Mouse (Mus musculus): ENCODE measurements around the gene Lamb1.

Lamb1 gene

GRCm38 (mm10) chr12:31289046-31289445 is 24.0 kb downstream of the Lamb1 start:
- no peak for DNase-seq (ENCODE audit: low spot score)

- DNase-seq (ENCODE audit: low spot score): no peak
Measured at GRCm38 (mm10) chr12:31290951-31291350, 25.9 kb downstream of the Lamb1 start.

GRCm38 (mm10) chr12:31293361-31294142 is 28.5 kb downstream of the Lamb1 start:
- DNase-seq (ENCODE audit: low spot score): no peak

- DNase-seq (ENCODE audit: low spot score): no peak
Measured at GRCm38 (mm10) chr12:31294526-31294925, 29.5 kb downstream of the Lamb1 start.

- no peak for DNase-seq (ENCODE audit: low spot score)
Measured at GRCm38 (mm10) chr12:31294996-31295395, 30.0 kb downstream of the Lamb1 start.

- DNase-seq (ENCODE audit: low spot score): no peak
Measured at GRCm38 (mm10) chr12:31295505-31295904, 30.5 kb downstream of the Lamb1 start.

GRCm38 (mm10) chr12:31296097-31296496 is 31.1 kb downstream of the Lamb1 start:
- DNase-seq (ENCODE audit: low spot score): no peak

GRCm38 (mm10) chr12:31298122-31298521 is 33.1 kb downstream of the Lamb1 start:
- no peak for DNase-seq (ENCODE audit: low spot score)

GRCm38 (mm10) chr12:31298530-31298929 is 33.5 kb downstream of the Lamb1 start:
- DNase-seq (ENCODE audit: low spot score): no peak

- DNase-seq (ENCODE audit: low spot score): no peak
Measured at GRCm38 (mm10) chr12:31299126-31299525, 34.1 kb downstream of the Lamb1 start.

- DNase-seq (ENCODE audit: low spot score): no peak
Measured at GRCm38 (mm10) chr12:31299676-31300197, 34.7 kb downstream of the Lamb1 start.

- DNase-seq (ENCODE audit: low spot score): no peak
Measured at GRCm38 (mm10) chr12:31300276-31300675, 35.2 kb downstream of the Lamb1 start.

- DNase-seq (ENCODE audit: low spot score): no peak
Measured at GRCm38 (mm10) chr12:31302266-31302665, 37.2 kb downstream of the Lamb1 start.

GRCm38 (mm10) chr12:31302766-31303511 is 37.9 kb downstream of the Lamb1 start:
- no peak for DNase-seq (ENCODE audit: low spot score)

GRCm38 (mm10) chr12:31306075-31306675 is 41.1 kb downstream of the Lamb1 start:
- no peak for DNase-seq (ENCODE audit: low spot score)

GRCm38 (mm10) chr12:31307011-31307410 is 42.0 kb downstream of the Lamb1 start:
- no peak for DNase-seq (ENCODE audit: low spot score)

GRCm38 (mm10) chr12:31307756-31308155 is 42.7 kb downstream of the Lamb1 start:
- DNase-seq (ENCODE audit: low spot score): no peak

GRCm38 (mm10) chr12:31310687-31311086 is 45.7 kb downstream of the Lamb1 start:
- no peak for DNase-seq (ENCODE audit: low spot score)

- DNase-seq (ENCODE audit: low spot score): no peak
Measured at GRCm38 (mm10) chr12:31311671-31312265, 46.7 kb downstream of the Lamb1 start.

- DNase-seq (ENCODE audit: low spot score): no peak
Measured at GRCm38 (mm10) chr12:31312281-31312680, 47.2 kb downstream of the Lamb1 start.

GRCm38 (mm10) chr12:31313136-31313535 is 48.1 kb downstream of the Lamb1 start:
- no peak for DNase-seq (ENCODE audit: low spot score)

GRCm38 (mm10) chr12:31314310-31314709 is 49.3 kb downstream of the Lamb1 start:
- DNase-seq (ENCODE audit: low spot score): no peak

All from ovary, postnatal 10 days (tissue).